Mouse (Mus musculus): Measurements from ENCODE around the gene Chka.

DNA sequence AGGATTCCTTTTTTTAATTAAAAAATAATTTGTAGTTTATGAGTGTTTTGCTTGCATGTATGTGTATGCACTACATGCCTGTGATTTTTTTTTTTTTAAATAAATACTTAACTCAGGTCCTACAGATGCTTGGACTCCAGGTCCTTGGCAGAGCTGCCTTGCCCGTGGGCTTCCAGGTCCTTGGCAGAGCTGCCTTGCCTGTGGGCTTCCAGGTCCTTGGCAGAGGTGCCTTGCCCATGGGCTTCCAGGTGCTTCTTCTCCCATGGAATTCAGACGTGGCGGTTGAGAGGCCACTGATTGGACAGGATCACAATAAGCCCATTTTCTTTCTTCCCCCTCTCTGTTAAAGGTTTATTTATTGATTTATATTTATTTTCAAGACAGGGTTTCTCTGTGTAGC, 5.6 kb downstream of the Chka start:
- TF ChIP-seq CTCF (IDR thresholded peaks at IDR 0.05; ENCODE audit: insufficient read depth, low read length) (no peak), POLR2A (IDR thresholded peaks at IDR 0.05; ENCODE audit: borderline replicate concordance, extremely low read depth, low read depth, low read length) (no peak)

Measured in lung, adult 2 months (tissue).